Mouse (Mus musculus) heart, embryonic 14.5 days (tissue): Measurements from ENCODE around the gene S100a16. TPM values are rescaled to one million over a fixed set of nuclear protein-coding genes. Genes with fewer than 3 reads are reported as not detected.

Experiments used
- ATAC-seq: fragments of 200-750 bp; cut with Nextera tagmentation; 2 replicates; pipeline ENCODE4 v1.8.0; 2017; ENCODE audit warnings: low read depth, moderate TSS enrichment; ENCODE audit not compliant: insufficient number of reproducible peaks, insufficient read depth, low FRiP score
- H3K27ac ChIP-seq, 2 experiments: fragments of 200-500 bp in 1 of 2; fragments of 300-500 bp in 1 of 2; sonication (generic) in 1 of 2; replicated peaks in 1 of 2; 2 replicates each; pipeline ENCODE4 v1.5.1; 2012 to 2014; ENCODE audit warnings: low read depth in 2 of 2, low read length in 2 of 2, control low read depth in 1 of 2, mild to moderate bottlenecking in 1 of 2, mixed read lengths in 1 of 2; ENCODE audit not compliant: control insufficient read depth in 1 of 2, insufficient read depth in 1 of 2
- H3K27me3 ChIP-seq: fragments of 300-500 bp; sonication (generic); 2 replicates; pipeline ENCODE4 v1.6.1; 2014; ENCODE audit warnings: mild to moderate bottlenecking, low read length, control low read depth; ENCODE audit not compliant: control insufficient read depth, insufficient read depth
- H3K36me3 ChIP-seq: fragments of 300-500 bp; sonication (generic); 2 replicates; pipeline ENCODE4 v1.6.1; 2014; ENCODE audit warnings: mild to moderate bottlenecking, control low read depth, low read length, mixed read lengths; ENCODE audit not compliant: control insufficient read depth, insufficient read depth
- H3K4me1 ChIP-seq, 2 experiments: fragments of 200-500 bp in 1 of 2; fragments of 300-500 bp in 1 of 2; sonication (generic) in 1 of 2; 2 replicates each; pipeline ENCODE4 v1.6.1; 2012 to 2014; ENCODE audit warnings: low read length in 2 of 2, control low read depth in 1 of 2, mixed read lengths in 1 of 2; ENCODE audit not compliant: control insufficient read depth in 2 of 2, insufficient read depth in 2 of 2
- H3K4me2 ChIP-seq: fragments of 300-500 bp; sonication (generic); 2 replicates; pipeline ENCODE4 v1.6.1; 2014; ENCODE audit warnings: mild to moderate bottlenecking, low read length
- H3K4me3 ChIP-seq, 2 experiments: fragments of 200-500 bp in 1 of 2; fragments of 300-500 bp in 1 of 2; sonication (generic) in 1 of 2; 2 replicates each; pipeline ENCODE4 v1.5.1; 2012 to 2014; ENCODE audit warnings: low read length in 2 of 2, mild to moderate bottlenecking in 2 of 2, control low read depth in 1 of 2, low read depth in 1 of 2, moderate library complexity in 1 of 2; ENCODE audit not compliant: control insufficient read depth in 1 of 2, insufficient read depth in 1 of 2
- H3K9ac ChIP-seq: fragments of 300-500 bp; sonication (generic); 2 replicates; pipeline ENCODE4 v1.6.1; 2014; ENCODE audit warnings: mild to moderate bottlenecking, low read length
- H3K9me3 ChIP-seq: fragments of 300-500 bp; sonication (generic); 2 replicates; pipeline ENCODE4 v1.6.1; 2016; ENCODE audit warnings: low read length, control low read depth; ENCODE audit not compliant: control insufficient read depth
- WGBS: fragments of 180-500 bp; shearing (Covaris S2); extraction: QIAGEN DNeasy Blood & Tissue Kit; methylation state at CpG from one replicate; pipeline ENCODE4 v1.1.7; 2014; 5-methylcytosine and 5-hydroxymethylcytosine counted together
- polyA plus RNA-seq: library from polyadenylated mRNA; unstranded; fragments of >200 nt; fragmentation: Nextera tagmentation; extraction: Ambion mirVana; gene quantifications from 2 replicates; pipeline ENCODE4 v1.2.1, GENCODE M21; 2014

S100a16 gene
- 80.7 and 84.0 TPM in 2 replicates for polyA plus RNA-seq

GRCm38 (mm10) chr3:90537141-90537904 lies at the start of gene S100a16:
S100a16 (plus strand) TSS chr3:90537254.
- Histone ChIP-seq H3K27ac (no peak within 1 kb of the TSS), H3K9ac (peak within 1 kb of the TSS; percentile 27; the same call in 1 of the 2 replicates), H3K4me3 (no peak within 1 kb of the TSS)

GRCm38 (mm10) chr3:90488576-90488975 lies 48.5 kb upstream of the S100a16 start:
- H3K9ac ChIP-seq, result no peak overlapping the region
- no peak overlapping the region for H3K27ac ChIP-seq
- WGBS, result 90% methylated on average over 6 of the region's 6 CpGs
- no peaks in the 10 kb centered on the region for H3K27me3 ChIP-seq
- H3K4me2 ChIP-seq, result no peak overlapping the region
- ATAC-seq, result no peak
- H3K4me1 ChIP-seq, result peaks cover 2 to 7% of the 10 kb centered on the region in 2 experiments; a peak in 3 of 4 replicates
- H3K4me3 ChIP-seq, result no peak overlapping the region
- peaks cover 60% of the 10 kb centered on the region for H3K36me3 ChIP-seq
- H3K9me3 ChIP-seq, result no peaks in the 10 kb centered on the region

More at GRCm38 (mm10) chr3:90537141-90537904, at the start of gene S100a16:
- Histone ChIP-seq H3K36me3 (no peaks in the 10 kb centered on the region), H3K4me2 (peak within 1 kb of the TSS; percentile 12; the same call in 1 of the 2 replicates), H3K4me1 (peaks cover 0 to 8% of the 10 kb centered on the region in 2 experiments; a peak in 1 of 4 replicates), H3K27me3 (peaks cover 5% of the 10 kb centered on the region; the same call in 1 of the 2 replicates), H3K9me3 (no peaks in the 10 kb centered on the region)
- WGBS, result 36% methylated on average over 10 of the region's 10 CpGs
- no peak for ATAC-seq

GRCm38 (mm10) chr3:90490696-90491256 lies 46.3 kb upstream of the S100a16 start, which contains the start of gene Snapin:
Snapin (minus strand) TSS chr3:90491033.
- Histone ChIP-seq H3K4me3 (peak within 1 kb of the TSS; percentile 82 to 97), H3K4me2 (peak within 1 kb of the TSS; percentile 82), H3K27me3 (no peaks in the 10 kb centered on the region), H3K9me3 (no peaks in the 10 kb centered on the region), H3K9ac (peak within 1 kb of the TSS; percentile 90), H3K36me3 (peaks cover 49% of the 10 kb centered on the region), H3K4me1 (peaks cover 2 to 7% of the 10 kb centered on the region in 2 experiments; a peak in 3 of 4 replicates), H3K27ac (peak within 1 kb of the TSS; percentile 55 to 70; a peak in 3 of 4 replicates)
- under 1% methylated on average over 36 of the region's 37 CpGs for WGBS
- ATAC-seq, result peak; percentile 92

- H3K36me3 ChIP-seq, result peaks cover 49% of the 10 kb centered on the region
- peaks cover 2 to 7% of the 10 kb centered on the region in 2 experiments; a peak in 3 of 4 replicates for H3K4me1 ChIP-seq
- WGBS, result 38% methylated on average over 2 of the region's 2 CpGs
- H3K9ac ChIP-seq, result no peak overlapping the region
- no peaks in the 10 kb centered on the region for H3K27me3 ChIP-seq
- H3K4me2 ChIP-seq, result no peak overlapping the region
- no peaks in the 10 kb centered on the region for H3K9me3 ChIP-seq
- H3K4me3 ChIP-seq, result no peak overlapping the region
- ATAC-seq, result no peak
- no peak overlapping the region for H3K27ac ChIP-seq
These were observed 45.7 kb upstream of the S100a16 start for GRCm38 (mm10) chr3:90491350-90491749.

GRCm38 (mm10) chr3:90493831-90494540 lies 43.1 kb upstream of the S100a16 start:
- WGBS, result 70% methylated on average over 4 of the region's 4 CpGs
- ATAC-seq, result no peak
- no peak overlapping the region for H3K4me3 ChIP-seq
- no peak overlapping the region for H3K27ac ChIP-seq
- H3K27me3 ChIP-seq, result no peaks in the 10 kb centered on the region
- H3K4me1 ChIP-seq, result peaks cover 2 to 7% of the 10 kb centered on the region in 2 experiments; a peak in 3 of 4 replicates
- H3K36me3 ChIP-seq, result peaks cover 50% of the 10 kb centered on the region
- H3K9ac ChIP-seq, result no peak overlapping the region
- H3K9me3 ChIP-seq, result no peaks in the 10 kb centered on the region
- no peak overlapping the region for H3K4me2 ChIP-seq

- no peak overlapping the region for H3K9ac ChIP-seq
- no peak overlapping the region for H3K27ac ChIP-seq
- WGBS, result 83% methylated on average over 7 of the region's 7 CpGs
- no peak overlapping the region for H3K4me3 ChIP-seq
- no peak overlapping the region for H3K4me2 ChIP-seq
- no peaks in the 10 kb centered on the region for H3K9me3 ChIP-seq
- no peaks in the 10 kb centered on the region for H3K27me3 ChIP-seq
- peaks cover 63% of the 10 kb centered on the region for H3K36me3 ChIP-seq
- ATAC-seq, result no peak
- H3K4me1 ChIP-seq, result no peaks in the 10 kb centered on the region
These were observed 41.1 kb upstream of the S100a16 start for GRCm38 (mm10) chr3:90495850-90496525.

- Histone ChIP-seq H3K9ac (no peak overlapping the region), H3K4me2 (no peak overlapping the region), H3K36me3 (peaks cover 79% of the 10 kb centered on the region)
These were observed 39.5 kb upstream of the S100a16 start for GRCm38 (mm10) chr3:90497597-90497996.

More at GRCm38 (mm10) chr3:90497597-90497996, 39.5 kb upstream of the S100a16 start:
- Histone ChIP-seq H3K27ac (no peak overlapping the region), H3K4me1 (no peaks in the 10 kb centered on the region), H3K9me3 (no peaks in the 10 kb centered on the region), H3K4me3 (no peak overlapping the region), H3K27me3 (no peaks in the 10 kb centered on the region)
- no peak for ATAC-seq
